Mouse (Mus musculus) gastrocnemius, adult 8-10 months (tissue): ENCODE measurements around the gene Slc37a1. TPM values are rescaled to one million over a fixed set of nuclear protein-coding genes. Genes with fewer than 3 reads are reported as not detected.

Source experiments
- DNase-seq, 2 experiments: peaks; one replicate each; pipeline ENCODE4 v3.0.0; 2022; ENCODE audit warnings: low spot score in 2 of 2
- total RNA-seq, 4 experiments: library from RNA; stranded (reverse); gene quantifications; 2 replicates each; pipeline ENCODE4 v1.2.4; 2022

Slc37a1 gene
- total RNA-seq, 4 experiments from 2014 or later = 2.4 to 4.6 (median 3.0) TPM

DNA sequence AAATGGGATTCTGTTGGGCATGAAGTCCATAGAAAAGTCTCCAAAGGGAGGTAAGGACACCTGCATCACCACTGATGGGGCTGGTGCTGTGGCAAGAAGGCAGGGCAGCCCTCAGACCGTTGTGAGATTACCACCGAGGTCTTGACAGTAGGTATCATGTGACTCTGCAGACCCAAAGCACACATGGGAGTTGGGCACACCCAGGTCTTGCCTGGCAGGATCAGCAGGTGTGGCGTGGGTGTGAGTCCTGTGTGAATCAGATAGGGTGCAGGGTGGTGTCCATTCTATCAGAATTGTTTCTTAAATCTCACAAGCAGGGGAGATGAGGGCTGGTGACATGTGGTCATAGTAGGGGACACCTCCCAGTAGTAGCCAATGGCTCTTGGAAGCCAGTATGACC, 30.4 kb downstream of the Slc37a1 start:
- no peak for DNase-seq

DNA sequence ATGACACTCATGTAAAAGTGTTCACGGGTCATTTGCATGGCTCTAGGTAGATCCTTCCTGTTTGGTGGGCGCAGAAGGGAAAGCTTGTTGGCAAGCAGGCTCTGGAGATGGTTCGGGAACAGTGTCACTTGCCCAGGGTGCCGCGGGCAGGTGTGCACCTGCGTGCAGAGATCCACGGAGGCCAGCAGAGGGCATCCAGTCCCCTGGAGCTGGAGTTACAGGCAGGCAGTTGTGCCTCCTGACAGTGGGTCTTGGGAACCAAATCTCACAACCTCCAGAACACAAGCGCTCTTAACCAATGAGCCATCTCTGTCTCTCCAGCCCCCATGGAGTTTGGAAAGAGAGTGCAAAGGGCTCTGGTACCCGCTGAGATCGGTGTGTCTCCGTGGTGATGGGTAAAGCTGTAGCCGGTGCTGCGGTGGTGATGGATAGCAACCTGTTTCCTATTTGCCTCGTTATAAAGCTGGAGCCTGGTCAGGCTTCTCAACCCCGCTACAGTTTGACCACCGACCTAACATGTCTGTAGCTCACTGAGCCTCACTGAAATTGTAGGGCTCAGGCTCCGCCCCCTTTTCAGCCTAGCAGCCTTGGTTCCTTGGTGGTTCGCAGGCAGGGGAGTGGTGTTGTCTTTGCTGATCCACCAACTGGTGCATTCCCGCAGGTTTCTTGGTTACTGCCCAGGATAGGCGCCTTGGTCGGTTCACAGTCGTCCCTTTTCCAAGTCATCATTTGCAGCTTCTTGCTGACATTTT, 31.1 kb downstream of the Slc37a1 start:
- DNase-seq = no peak

DNA sequence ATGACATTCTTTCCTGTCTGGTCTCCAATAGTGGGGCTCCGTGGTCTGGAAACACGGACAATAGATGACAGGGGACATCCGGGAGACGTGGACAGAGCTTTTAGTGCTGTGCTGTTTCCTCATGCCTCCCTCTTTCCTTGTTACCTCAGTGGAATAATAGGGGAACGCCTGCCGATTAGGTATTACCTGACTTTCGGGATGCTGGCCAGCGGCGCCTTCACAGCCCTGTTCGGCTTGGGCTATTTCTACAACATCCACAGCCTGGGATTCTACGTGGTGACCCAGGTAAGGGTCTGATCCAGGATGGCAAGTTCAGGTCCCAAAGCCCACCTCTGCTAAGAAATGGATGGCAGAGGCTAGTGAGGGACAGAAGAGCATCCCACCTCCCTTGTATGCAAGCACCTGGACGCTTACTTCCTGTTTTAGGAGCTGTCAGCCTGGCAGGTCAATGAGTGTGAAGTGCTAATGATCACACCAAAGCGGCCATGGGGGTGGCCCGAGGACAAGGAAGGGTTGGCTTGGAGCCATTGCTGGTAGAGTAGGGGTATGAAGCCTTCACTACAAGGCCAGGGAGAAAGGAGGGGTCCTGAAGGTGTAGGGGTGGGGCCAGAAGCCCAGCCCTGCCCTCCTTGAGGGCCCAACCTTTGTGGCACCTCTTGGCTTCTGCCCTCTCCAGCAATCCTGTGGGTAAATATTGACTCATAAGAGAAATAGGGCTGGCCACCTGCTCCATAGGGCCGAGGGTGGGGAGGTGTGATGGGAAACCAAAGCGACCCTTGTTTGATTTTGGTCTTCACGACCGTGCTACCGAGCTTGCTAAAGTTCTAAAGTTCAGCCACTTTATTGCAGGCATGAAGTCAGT, 32.5 kb downstream of the Slc37a1 start:
- no peak for DNase-seq

DNA sequence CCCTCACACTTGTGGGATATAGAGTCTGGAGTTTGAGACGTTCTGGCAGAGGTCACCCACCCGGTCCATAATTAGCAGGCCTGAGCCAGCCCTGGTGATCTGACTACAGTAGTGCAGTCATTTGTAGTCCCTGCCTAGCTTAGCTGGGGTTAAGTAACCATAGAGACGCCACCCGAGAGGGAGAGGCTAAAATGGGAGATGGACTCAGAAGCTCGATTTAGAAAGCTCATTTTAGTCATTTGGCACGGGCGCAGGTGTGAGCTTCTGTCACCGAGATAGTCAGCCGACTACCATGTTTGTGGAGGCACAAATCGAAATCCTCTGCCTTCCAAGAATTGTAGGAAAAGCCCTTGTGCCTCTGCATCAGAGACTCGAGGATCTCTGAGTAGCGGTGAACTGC, 34.8 kb downstream of the Slc37a1 start:
- peak; percentile 57 to 66 for DNase-seq

DNA sequence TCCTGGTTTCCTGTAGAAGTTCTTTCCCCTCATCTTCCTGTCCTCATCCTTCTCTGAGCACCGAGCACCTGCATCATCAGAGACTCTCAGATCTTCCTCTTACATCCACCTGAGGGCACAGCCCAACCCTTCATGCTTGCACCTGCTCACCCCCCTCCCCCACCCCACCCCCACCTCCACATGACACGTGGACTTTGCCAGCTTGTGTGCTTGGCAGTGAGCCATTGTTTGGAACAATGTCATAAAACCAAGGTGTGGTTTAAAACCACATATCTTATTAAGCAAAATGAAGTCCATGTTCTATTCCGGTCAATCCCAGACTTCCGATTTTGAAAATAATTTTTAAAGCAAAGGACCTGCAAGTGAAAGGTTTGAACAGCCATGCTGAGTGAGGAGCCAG, 35.9 kb downstream of the Slc37a1 start:
- DNase-seq = no peak

DNA sequence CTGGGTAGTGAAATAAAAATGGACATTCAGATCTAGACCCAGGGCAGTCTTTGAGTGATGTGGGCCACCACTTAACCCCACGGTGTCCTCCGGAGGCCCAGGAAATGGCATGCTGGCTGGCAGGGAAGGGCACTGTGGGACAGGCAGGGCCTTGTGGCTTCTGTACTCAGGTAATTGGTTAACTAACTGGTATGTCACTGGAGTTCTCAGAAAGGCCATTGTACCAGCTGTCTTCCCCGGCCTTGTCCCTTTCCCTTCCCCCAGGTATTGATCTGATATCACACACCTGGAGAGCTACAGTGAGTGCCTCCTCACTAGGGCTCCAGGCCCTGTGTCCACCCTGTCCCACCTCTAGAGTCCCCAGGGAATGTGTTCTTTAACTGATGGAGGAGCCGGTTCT, 36.8 kb downstream of the Slc37a1 start:
- no peak for DNase-seq

DNA sequence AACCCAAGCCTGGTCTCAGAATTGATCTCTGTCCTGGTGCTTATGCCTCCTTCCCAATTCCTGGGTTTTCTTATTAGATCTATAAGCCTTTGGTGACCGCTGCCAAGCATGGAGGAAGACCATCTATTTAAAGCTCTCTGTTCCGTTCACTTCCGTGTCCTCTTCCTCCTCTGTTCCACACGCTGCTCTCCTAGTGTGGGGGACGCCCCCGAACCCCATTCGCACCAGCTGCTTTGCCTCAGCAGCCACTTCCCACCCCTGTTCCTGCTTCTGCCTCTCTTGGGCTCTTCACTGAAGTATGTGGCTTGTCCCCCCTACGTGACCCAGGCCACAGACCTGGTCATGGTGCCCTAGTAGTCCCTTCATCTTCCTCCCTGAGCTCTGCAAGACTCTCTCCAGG, 37.6 kb downstream of the Slc37a1 start:
- DNase-seq = no peak

DNA sequence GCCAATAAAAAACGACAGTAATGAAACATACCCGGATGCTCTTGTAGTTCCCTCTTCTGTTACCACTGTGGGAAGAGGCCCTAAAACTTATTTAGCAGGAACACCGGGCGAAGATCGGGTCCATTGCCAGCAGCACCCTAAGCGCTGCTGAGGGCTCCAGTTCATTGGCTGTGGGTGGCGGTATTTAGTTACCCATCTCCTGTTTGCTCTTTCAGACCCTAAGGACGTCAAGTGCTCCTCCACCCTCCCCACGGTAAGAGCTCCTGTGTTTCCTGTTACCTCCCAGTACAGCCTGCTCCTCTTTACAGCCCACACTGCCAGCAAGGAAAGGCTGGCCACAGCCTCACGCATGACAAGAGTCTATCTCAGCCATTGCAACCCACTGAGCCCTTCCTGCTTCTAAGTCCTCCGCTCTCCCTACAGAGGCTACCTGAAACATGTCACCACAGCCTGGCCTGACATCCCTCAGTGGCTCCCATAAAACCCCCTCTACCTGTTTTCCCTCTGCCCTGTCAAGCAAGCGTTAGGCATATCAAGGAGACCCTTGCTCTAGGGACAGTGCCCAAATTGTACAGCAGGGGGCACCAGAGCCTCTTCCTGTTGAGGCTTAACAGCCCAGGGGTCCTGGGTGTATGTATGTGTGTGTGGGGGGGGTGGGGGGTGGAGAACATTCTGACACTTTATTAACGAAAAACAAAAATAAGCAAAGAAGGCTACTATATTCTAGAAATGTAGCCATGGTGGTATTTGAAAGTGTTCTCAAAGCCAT, 39.0 kb downstream of the Slc37a1 start:
- peak; percentile 28 to 49 for DNase-seq

DNA sequence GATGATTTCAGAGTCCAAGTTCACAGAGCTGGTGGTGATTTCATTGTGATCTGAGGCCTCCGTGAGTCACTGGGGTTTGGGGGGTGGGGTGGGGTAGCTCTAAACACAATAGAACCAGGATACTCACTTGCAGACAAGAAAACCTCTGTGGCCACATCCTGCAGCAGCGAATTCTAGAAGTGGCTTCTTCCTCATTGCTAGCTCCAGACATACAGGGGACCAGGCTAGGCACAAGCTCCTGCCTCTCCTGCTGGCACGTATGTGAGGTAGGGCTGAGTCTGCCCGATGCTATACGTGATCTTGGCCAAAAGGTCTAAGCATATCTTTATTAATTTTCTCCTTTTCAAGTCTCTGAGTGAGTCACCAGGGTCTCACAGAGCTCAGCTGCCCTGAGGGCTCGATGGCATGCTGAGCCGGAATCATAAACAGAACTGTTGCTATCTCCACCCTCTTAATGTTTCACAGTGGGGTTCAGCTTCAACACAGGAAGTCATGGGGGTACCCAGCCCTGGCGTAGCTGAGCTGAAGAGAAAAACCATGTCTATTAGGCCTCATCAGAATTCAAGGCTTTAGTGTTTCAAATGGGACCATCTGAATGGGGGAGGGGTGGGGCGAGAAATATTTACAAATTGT, 39.7 kb downstream of the Slc37a1 start:
- no peak for DNase-seq

DNA sequence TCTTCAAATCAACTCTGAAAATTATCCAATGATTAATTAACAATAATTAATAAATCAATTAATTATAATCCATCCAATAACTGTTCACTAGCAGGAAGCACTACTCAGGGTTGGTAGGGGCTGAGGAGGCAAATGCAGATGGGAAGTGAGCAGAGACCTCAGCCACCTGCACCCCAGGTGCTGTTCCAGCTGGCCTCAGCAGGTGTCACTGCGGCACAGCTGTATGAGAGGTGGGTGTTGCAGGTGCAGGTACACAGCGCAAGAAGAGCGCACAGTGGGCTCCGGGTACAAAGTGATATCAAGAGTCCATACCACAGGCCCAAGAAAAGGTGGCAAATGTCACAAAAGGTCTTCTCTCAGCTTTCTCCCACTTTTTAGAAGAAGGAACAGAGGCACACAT, 41.9 kb downstream of the Slc37a1 start:
- DNase-seq = no peak

DNA sequence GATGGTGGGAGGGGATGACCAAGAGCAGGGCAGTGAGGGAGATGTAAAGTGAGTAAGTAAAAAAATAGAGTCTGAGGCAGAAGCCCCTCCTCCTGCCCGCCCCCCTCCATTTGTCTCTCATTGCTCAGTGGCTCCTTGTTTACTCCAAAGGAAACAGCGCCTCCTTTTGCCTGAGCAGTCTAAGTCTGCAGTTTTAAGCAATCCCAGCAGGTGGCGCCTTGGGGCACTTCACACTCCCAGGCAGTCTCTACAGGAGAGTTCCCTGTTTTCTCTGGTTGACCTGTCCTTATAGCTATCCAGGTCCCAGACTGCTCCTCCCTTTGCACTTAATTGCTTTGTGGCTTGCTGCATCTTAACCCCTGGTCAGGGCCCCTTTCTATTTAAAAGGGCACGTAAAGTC, 44.0 kb downstream of the Slc37a1 start:
- DNase-seq = peak in 1 of 2 experiments; percentile 41

DNA sequence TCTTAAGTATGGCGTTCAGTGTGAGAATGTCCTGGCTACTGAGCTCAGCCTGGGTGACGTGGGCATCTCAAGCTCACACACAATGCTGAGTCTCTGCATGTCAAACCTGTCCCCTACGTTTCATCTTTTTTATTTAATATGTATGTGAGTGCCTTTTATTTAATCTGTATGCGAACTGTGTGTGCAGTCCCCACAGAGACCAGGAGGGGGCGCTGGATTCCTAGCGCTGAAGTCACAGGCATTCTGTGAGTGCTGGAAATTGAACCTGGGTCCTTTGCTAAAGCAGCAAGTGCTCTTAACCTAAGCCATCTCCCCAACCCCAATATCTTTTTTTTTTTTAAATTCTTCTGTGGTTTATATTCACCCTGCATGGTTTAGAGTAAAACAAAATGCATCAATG, 44.7 kb downstream of the Slc37a1 start:
- no peak for DNase-seq

DNA sequence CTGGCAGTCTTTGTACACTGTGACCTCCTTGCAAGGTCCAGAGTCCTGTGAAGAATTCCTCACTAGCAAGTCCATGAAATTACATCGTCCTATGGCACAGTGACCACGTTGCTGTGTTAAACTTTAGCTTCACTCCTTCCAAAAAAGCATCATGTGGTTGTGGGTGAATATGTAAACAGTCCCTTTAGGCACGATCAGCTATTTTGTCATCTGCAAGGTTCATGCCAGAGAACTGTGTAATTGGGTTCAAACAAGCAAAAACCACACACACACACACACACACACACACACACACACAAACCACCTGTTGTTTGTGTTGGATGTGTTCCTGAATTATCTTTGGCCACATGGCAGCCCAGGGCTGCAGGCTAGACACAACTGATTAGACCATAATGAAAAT, 45.3 kb downstream of the Slc37a1 start:
- DNase-seq = no peak

DNA sequence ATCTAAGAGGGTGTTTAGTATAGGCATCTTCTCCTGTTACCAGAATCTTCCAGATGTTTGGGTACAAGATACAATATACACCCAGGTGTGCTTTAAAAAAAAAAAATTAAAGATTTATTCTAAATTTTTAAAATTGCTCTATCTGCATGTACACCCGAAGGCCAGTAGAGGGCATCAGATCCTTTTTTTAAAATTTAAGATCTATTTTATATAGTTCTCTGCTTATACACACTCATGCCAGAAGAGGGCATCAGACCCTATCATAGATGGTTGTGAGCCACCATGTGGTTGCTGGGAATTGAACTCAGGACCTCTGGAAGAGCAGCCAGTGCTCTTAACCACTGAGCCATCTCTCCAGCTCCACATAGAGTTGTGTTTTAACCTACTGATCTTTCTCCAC, 45.7 kb downstream of the Slc37a1 start:
- DNase-seq = no peak

DNA sequence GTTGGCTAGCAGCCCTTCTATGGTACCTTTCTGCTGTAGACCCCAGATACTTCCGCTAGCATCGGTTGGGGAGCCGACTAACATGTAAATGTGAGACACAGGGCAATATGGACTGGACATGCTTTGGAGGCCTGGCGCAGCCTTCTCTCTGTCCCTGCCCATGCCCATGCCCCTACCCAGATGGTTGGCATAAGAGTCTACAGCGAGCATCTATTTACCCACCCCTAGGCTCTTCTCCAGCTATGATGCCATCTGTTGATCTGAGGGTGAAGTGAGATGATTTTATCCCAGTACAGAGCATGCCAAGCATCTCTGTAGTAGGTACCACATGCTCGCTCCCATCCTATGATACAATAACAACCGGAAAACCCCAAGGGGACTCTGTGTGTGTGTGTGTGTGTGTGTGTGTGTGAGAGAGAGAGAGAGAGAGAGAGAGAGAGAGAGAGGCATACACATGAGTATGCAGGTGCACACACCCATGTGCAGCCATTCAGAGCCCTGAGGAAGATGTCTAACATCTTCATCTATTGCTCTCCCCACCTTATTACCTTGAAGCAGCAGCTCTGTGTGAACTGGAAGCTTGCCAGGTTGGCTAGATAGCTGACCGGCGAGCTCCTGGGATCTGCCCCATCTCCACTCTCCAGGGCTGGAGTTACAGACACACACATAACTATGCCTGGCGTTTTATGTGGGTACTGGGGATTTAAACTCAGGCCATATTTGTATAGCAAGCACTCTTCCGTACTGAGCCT, 48.1 kb downstream of the Slc37a1 start:
- no peak for DNase-seq

DNA sequence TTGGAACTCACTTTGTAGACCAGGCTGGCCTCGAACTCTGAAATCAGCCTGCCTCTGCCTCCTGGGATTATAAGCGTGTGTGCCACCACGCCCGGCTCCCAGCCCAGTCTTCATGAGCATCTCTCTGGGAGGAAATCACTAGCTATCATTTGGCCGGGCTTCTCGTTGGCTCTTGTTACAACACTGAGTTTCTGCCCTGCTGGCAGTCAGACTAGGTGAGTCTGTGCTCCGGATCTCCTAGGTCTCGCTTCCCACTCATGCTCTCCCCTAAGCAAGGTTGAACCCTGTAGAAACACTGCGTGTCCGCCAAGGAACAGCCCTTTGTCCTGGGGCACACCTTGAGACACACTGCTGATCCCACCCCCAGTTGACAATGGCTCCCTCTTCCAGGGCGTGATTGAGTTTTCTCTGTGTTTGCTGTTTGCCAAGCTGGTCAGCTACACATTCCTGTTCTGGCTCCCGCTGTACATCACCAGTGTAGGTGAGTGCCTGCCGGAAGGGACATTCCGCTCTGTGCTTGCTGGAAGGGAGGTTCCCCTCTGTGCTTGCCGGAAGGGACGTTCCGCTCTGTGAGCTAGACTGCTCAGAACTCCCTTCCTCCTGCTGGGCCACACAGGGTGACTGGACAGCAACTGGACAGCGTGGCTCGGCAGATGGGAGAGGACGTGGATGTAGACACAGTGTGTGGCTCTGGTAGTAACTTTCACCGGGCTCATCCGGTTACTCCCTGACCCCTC, 48.9 kb downstream of the Slc37a1 start:
- no peak for DNase-seq

DNA sequence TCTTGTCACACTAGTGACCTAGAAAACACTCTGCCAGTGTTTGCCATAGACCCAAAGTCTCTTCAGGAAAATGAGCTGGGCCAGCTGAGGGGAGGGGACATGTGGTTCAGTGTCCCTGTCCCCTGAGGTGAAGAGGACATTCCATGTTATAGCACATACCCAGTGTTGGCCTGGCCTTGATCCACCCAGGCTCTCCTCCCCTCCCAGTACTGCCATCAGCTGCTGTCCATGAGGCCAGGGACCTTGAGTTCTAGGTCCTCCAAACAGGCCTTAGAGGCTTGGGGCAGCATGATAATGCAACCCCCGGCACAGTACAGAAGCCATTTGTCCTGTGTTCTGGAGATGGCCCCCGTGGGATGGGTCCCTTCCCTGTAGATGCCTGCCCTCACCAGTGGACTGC, 53.2 kb downstream of the Slc37a1 start:
- DNase-seq = no peak

DNA sequence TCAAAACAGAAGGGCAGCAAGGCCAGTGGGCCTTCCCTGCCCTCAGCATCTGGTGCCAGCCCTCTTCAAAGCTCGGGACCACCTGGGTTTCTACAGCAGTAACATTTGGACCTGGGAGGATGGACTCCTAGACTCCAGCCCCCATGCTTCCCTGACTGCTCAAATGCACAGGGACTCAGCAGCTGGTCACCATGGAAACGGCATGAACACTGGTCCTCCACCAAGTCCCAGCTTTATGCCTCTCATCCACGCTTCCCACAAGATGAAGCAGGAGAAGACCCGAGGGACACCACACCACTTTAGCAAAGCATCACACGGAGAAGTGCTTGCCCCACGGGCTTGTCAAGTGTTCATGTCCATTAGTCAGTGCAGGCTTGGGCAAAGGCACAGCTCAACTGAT, 55.6 kb downstream of the Slc37a1 start:
- DNase-seq = no peak

DNA sequence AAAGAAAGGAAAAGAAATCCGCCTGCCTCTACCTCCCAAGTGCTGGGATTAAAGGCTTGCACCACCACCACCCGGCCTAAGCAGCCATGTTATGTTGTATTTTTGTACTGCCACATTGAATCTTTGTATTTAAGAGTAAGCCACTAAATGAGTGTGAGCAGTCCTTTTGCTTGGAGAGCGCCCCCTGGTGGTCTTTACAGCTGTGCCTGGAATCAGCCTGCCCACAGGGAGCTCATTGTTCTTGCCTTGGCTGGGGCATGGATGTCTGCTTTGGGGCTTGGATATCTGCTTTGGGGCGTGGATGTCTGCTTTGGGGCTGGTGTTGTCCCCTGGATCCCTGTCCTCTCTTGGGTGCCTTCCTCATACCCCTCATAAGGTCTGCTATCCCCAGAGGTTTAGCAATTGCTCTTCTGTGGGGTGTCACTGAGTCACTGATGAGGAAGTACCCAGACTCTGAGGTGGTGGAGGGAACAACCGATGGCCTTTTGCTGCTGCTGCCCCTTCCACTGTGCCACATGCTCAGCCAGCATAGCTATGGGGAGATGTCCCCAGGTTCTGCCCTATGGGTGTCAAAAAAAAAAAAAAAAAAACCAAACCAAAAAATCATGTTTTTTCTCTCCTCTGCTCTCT, 57.7 kb downstream of the Slc37a1 start:
- DNase-seq = peak; percentile 48 to 54

DNA sequence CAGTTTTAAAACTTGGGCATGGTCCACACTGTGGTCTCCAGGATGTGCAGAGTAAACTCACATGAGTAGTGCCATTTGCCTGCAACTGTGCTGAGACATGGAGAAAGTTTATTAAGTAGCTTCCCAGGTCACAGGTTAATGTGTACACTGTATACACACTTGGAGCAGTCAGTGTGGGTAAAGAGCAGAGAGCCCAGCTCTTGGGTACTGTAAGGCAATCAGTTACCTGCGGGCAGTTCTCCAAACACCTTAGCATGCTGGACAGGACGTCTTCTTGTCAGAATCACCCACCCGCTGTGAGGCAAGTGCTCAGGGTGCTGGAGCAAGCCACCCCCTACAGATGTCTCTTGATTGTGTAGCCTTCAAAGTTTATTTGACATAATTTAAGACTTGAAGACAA, 58.2 kb downstream of the Slc37a1 start:
- no peak for DNase-seq
